Mouse (Mus musculus) embryonic facial prominence, embryonic 13.5 days (tissue): Measurements from ENCODE around the gene Csnk2b. TPM values are rescaled to one million over a fixed set of nuclear protein-coding genes. Genes with fewer than 3 reads are reported as not detected.

Source experiments
- polyA plus RNA-seq: library from polyadenylated mRNA; unstranded; fragments of >200 nt; fragmentation: Nextera tagmentation; extraction: Ambion mirVana; gene quantifications from 2 replicates; pipeline ENCODE4 v1.2.1, GENCODE M21; 2015

The Csnk2b gene
- polyA plus RNA-seq, 1 experiment from 2014 or later: 298 TPM

Other genes with a start within 250 kb of the Csnk2b start
- gene Zbtb12, start 242.6 kb downstream of the Csnk2b start, polyA plus RNA-seq: 5.5 and 7.1 TPM in 2 replicates
- gene Gm20547, start 240.0 kb downstream of the Csnk2b start, polyA plus RNA-seq: not detected in 2 replicates
- 2.7 and 3.2 TPM in 2 replicates for gene C2, start 223.8 kb downstream of the Csnk2b start, polyA plus RNA-seq
- 98.5 and 100 TPM in 2 replicates for gene Ehmt2, start 223.6 kb downstream of the Csnk2b start, polyA plus RNA-seq
- 0.24 and 0.83 TPM in 2 replicates for gene Slc44a4, start 207.6 kb downstream of the Csnk2b start, polyA plus RNA-seq
- gene Neu1, start 190.8 kb downstream of the Csnk2b start, polyA plus RNA-seq: 18.8 and 20.3 TPM in 2 replicates
- 0.53 and 0.87 TPM in 2 replicates for gene Hspa1b, start 162.8 kb downstream of the Csnk2b start, polyA plus RNA-seq
- not detected in 2 replicates for gene Gm20481, start 152.1 kb downstream of the Csnk2b start, polyA plus RNA-seq
- gene Hspa1a, start 149.9 kb downstream of the Csnk2b start, polyA plus RNA-seq: 5.8 and 6.1 TPM in 2 replicates
- 0.77 and 0.85 TPM in 2 replicates for gene Hspa1l, start 149.3 kb downstream of the Csnk2b start, polyA plus RNA-seq
- 190 and 227 TPM in 2 replicates for gene Lsm2, start 140.2 kb downstream of the Csnk2b start, polyA plus RNA-seq
- gene Vars, start 121.1 kb downstream of the Csnk2b start, polyA plus RNA-seq: 102 and 112 TPM in 2 replicates
- 0.33 and 0.38 TPM in 2 replicates for gene Vwa7, start 105.5 kb downstream of the Csnk2b start, polyA plus RNA-seq
- 14.2 and 19.5 TPM in 2 replicates for gene Sapcd1, start 94.0 kb downstream of the Csnk2b start, polyA plus RNA-seq
- gene Msh5, start 75.3 kb downstream of the Csnk2b start, polyA plus RNA-seq: 3.5 and 3.6 TPM in 2 replicates
- gene Clic1, start 72.1 kb downstream of the Csnk2b start, polyA plus RNA-seq: 243 and 254 TPM in 2 replicates
- gene Ddah2, start 63.0 kb downstream of the Csnk2b start, polyA plus RNA-seq: 358 and 374 TPM in 2 replicates
- gene Ly6g6c, start 56.7 kb downstream of the Csnk2b start, polyA plus RNA-seq: 0.87 and 1.0 TPM in 2 replicates
- 0.77 and 0.89 TPM in 2 replicates for gene Mpig6b, start 55.9 kb downstream of the Csnk2b start, polyA plus RNA-seq
- gene Ly6g6e, start 45.2 kb downstream of the Csnk2b start, polyA plus RNA-seq: 4.3 and 4.9 TPM in 2 replicates
- 0.77 and 1.3 TPM in 2 replicates for gene Ly6g6d, start 44.0 kb downstream of the Csnk2b start, polyA plus RNA-seq
- gene Ly6g6f, start 36.4 kb downstream of the Csnk2b start, polyA plus RNA-seq: 0.18 and 0.23 TPM in 2 replicates
- gene Abhd16a, start 32.8 kb downstream of the Csnk2b start, polyA plus RNA-seq: 89.6 and 90.1 TPM in 2 replicates
- gene Ly6g5c, start 13.8 kb downstream of the Csnk2b start, polyA plus RNA-seq: not detected in 2 replicates
- gene Ly6g5b, start 6.6 kb downstream of the Csnk2b start, polyA plus RNA-seq: 1.1 and 1.6 TPM in 2 replicates
- 21.1 and 24.1 TPM in 2 replicates for gene Gpank1, start 598 bp downstream of the Csnk2b start, polyA plus RNA-seq
- 10.9 and 12.3 TPM in 2 replicates for gene D17H6S53E, start 4.3 kb upstream of the Csnk2b start, polyA plus RNA-seq
- gene Apom, start 10.0 kb upstream of the Csnk2b start, polyA plus RNA-seq: 0.28 and 8.7 TPM in 2 replicates
- gene Bag6, start 13.1 kb upstream of the Csnk2b start, polyA plus RNA-seq: 65.1 and 67.8 TPM in 2 replicates
- gene Prrc2a, start 42.8 kb upstream of the Csnk2b start, polyA plus RNA-seq: 193 and 244 TPM in 2 replicates
- gene Aif1, start 54.0 kb upstream of the Csnk2b start, polyA plus RNA-seq: 8.1 and 9.8 TPM in 2 replicates
- 13.1 and 16.1 TPM in 2 replicates for gene Lst1, start 66.4 kb upstream of the Csnk2b start, polyA plus RNA-seq
- gene Ltb, start 72.4 kb upstream of the Csnk2b start, polyA plus RNA-seq: 1.8 and 2.1 TPM in 2 replicates
- gene Tnf, start 80.0 kb upstream of the Csnk2b start, polyA plus RNA-seq: 0.37 TPM in 1 of 2 replicates, not detected in the other
- 0.24 TPM in 1 of 2 replicates, not detected in the other for gene Lta, start 83.3 kb upstream of the Csnk2b start, polyA plus RNA-seq
- not detected in 2 replicates for gene Gm16181, start 98.8 kb upstream of the Csnk2b start, polyA plus RNA-seq
- gene Atp6v1g2, start 111.6 kb upstream of the Csnk2b start, polyA plus RNA-seq: 3.9 and 4.1 TPM in 2 replicates
- gene Nfkbil1, start 113.7 kb upstream of the Csnk2b start, polyA plus RNA-seq: 10.4 and 12.0 TPM in 2 replicates
- 498 and 543 TPM in 2 replicates for gene Ddx39b, start 119.7 kb upstream of the Csnk2b start, polyA plus RNA-seq
- gene H2-D1, start 140.7 kb upstream of the Csnk2b start, polyA plus RNA-seq: 28.7 and 30.7 TPM in 2 replicates
- not detected in 2 replicates for gene H2-Q1, start 198.4 kb upstream of the Csnk2b start, polyA plus RNA-seq
- 1.2 TPM in 1 of 2 replicates, not detected in the other for gene H2-Q2, start 220.2 kb upstream of the Csnk2b start, polyA plus RNA-seq